Mouse (Mus musculus): ENCODE data around the gene Rgs8. TPM values are rescaled to one million over a fixed set of nuclear protein-coding genes. Genes with fewer than 3 reads are reported as not detected.

The Rgs8 gene
- polyA plus RNA-seq, 2 experiments = 0.01 TPM; not detected in 1

GRCm38 (mm10) chr1:153720935-153721334, 68.1 kb downstream of the Rgs8 start:
- no peak overlapping the region for H3K27ac ChIP-seq
- no peak for ATAC-seq (ENCODE audit: insufficient read depth)

GRCm38 (mm10) chr1:153721565-153722310, 68.9 kb downstream of the Rgs8 start:
- H3K4me2 ChIP-seq (ENCODE audit: low read depth) = no peak overlapping the region
- 57% methylated on average over 9 of the region's 9 CpGs for WGBS (ENCODE audit: insufficient replicate concordance)
- DNase-seq (ENCODE audit: low read depth in 3 of 3, low spot score in 3 of 3) (no peak), ATAC-seq (ENCODE audit: insufficient read depth) (no peak)
- no peaks in the 10 kb centered on the region for H3K9me3 ChIP-seq (ENCODE audit: control insufficient read depth, low read length)
- TF ChIP-seq CTCF (IDR thresholded peaks at IDR 0.05; ENCODE audit: low read depth) (no peak), EP300 (IDR thresholded peaks at IDR 0.05; ENCODE audit: low read depth) (no peak)
- no peaks in the 10 kb centered on the region for H3K36me3 ChIP-seq (replicated peaks; ENCODE audit: control insufficient read depth, insufficient read depth, low read depth)
- H3K27me3 ChIP-seq (ENCODE audit: control insufficient read depth, insufficient read depth, low read length) = no peaks in the 10 kb centered on the region
- no peak overlapping the region for H3K4me3 ChIP-seq (ENCODE audit: insufficient read depth in 1 of 2, low read depth in 2 of 2, low read length in 2 of 2)
- H3K4me1 ChIP-seq (replicated peaks; ENCODE audit: control insufficient read depth in 2 of 2, insufficient read depth in 2 of 2, low read length in 1 of 2) = no peaks in the 10 kb centered on the region
- no peak overlapping the region for H3K9ac ChIP-seq (replicated peaks)
- no peak overlapping the region for H3K27ac ChIP-seq

More at GRCm38 (mm10) chr1:153720935-153721334, 68.1 kb downstream of the Rgs8 start:
- DNase-seq (ENCODE audit: low read depth in 3 of 3, low spot score in 3 of 3) = no peak
- Histone ChIP-seq H3K4me2 (ENCODE audit: low read depth) (no peak overlapping the region), H3K4me3 (ENCODE audit: insufficient read depth in 1 of 2, low read depth in 2 of 2, low read length in 2 of 2) (no peak overlapping the region), H3K4me1 (replicated peaks; ENCODE audit: control insufficient read depth in 2 of 2, insufficient read depth in 2 of 2, low read length in 1 of 2) (no peaks in the 10 kb centered on the region), H3K36me3 (replicated peaks; ENCODE audit: control insufficient read depth, insufficient read depth, low read depth) (no peaks in the 10 kb centered on the region), H3K9me3 (ENCODE audit: control insufficient read depth, low read length) (no peaks in the 10 kb centered on the region), H3K27me3 (ENCODE audit: control insufficient read depth, insufficient read depth, low read length) (no peaks in the 10 kb centered on the region), H3K9ac (replicated peaks) (no peak overlapping the region)
- 66% methylated on average over 7 of the region's 7 CpGs for WGBS (ENCODE audit: insufficient replicate concordance)
- TF ChIP-seq CTCF (IDR thresholded peaks at IDR 0.05; ENCODE audit: low read depth) (no peak), EP300 (IDR thresholded peaks at IDR 0.05; ENCODE audit: low read depth) (no peak)

GRCm38 (mm10) chr1:153723426-153723825, 70.6 kb downstream of the Rgs8 start:
- no peak overlapping the region for H3K27ac ChIP-seq
- no peak overlapping the region for H3K4me2 ChIP-seq (ENCODE audit: low read depth)
- WGBS (ENCODE audit: insufficient replicate concordance) = 66% methylated on average over 9 of the region's 9 CpGs
- H3K27me3 ChIP-seq (ENCODE audit: control insufficient read depth, insufficient read depth, low read length) = no peaks in the 10 kb centered on the region
- TF ChIP-seq EP300 (IDR thresholded peaks at IDR 0.05; ENCODE audit: low read depth) (no peak), CTCF (IDR thresholded peaks at IDR 0.05; ENCODE audit: low read depth) (no peak)
- ATAC-seq (ENCODE audit: insufficient read depth) (no peak), DNase-seq (ENCODE audit: low read depth in 3 of 3, low spot score in 3 of 3) (no peak)
- H3K4me3 ChIP-seq (ENCODE audit: insufficient read depth in 1 of 2, low read depth in 2 of 2, low read length in 2 of 2) = no peak overlapping the region
- H3K36me3 ChIP-seq (replicated peaks; ENCODE audit: control insufficient read depth, insufficient read depth, low read depth) = no peaks in the 10 kb centered on the region
- no peaks in the 10 kb centered on the region for H3K4me1 ChIP-seq (replicated peaks; ENCODE audit: control insufficient read depth in 2 of 2, insufficient read depth in 2 of 2, low read length in 1 of 2)
- H3K9me3 ChIP-seq (ENCODE audit: control insufficient read depth, low read length) = no peaks in the 10 kb centered on the region
- H3K9ac ChIP-seq (replicated peaks) = no peak overlapping the region

GRCm38 (mm10) chr1:153726636-153727035, 73.8 kb downstream of the Rgs8 start:
- Histone ChIP-seq H3K36me3 (replicated peaks; ENCODE audit: control insufficient read depth, insufficient read depth, low read depth) (no peaks in the 10 kb centered on the region), H3K27me3 (ENCODE audit: control insufficient read depth, insufficient read depth, low read length) (no peaks in the 10 kb centered on the region), H3K9me3 (ENCODE audit: control insufficient read depth, low read length) (no peaks in the 10 kb centered on the region), H3K4me1 (replicated peaks; ENCODE audit: control insufficient read depth in 2 of 2, insufficient read depth in 2 of 2, low read length in 1 of 2) (no peaks in the 10 kb centered on the region), H3K4me3 (ENCODE audit: insufficient read depth in 1 of 2, low read depth in 2 of 2, low read length in 2 of 2) (no peak overlapping the region), H3K9ac (replicated peaks) (no peak overlapping the region), H3K27ac (no peak overlapping the region), H3K4me2 (ENCODE audit: low read depth) (no peak overlapping the region)
- ATAC-seq (ENCODE audit: insufficient read depth) = no peak
- WGBS (ENCODE audit: insufficient replicate concordance) = 68% methylated on average over 16 of the region's 16 CpGs
- no peak for DNase-seq (ENCODE audit: low read depth in 3 of 3, low spot score in 3 of 3)
- TF ChIP-seq EP300 (IDR thresholded peaks at IDR 0.05; ENCODE audit: low read depth) (no peak), CTCF (IDR thresholded peaks at IDR 0.05; ENCODE audit: low read depth) (no peak)

GRCm38 (mm10) chr1:153729806-153730205, 77.0 kb downstream of the Rgs8 start:
- 35% methylated on average over 2 of the region's 2 CpGs for WGBS (ENCODE audit: insufficient replicate concordance)
- no peak for DNase-seq (ENCODE audit: low read depth in 3 of 3, low spot score in 3 of 3)
- Histone ChIP-seq H3K27me3 (ENCODE audit: control insufficient read depth, insufficient read depth, low read length) (no peaks in the 10 kb centered on the region), H3K9ac (replicated peaks) (no peak overlapping the region), H3K9me3 (ENCODE audit: control insufficient read depth, low read length) (no peaks in the 10 kb centered on the region), H3K27ac (no peak overlapping the region), H3K4me2 (ENCODE audit: low read depth) (no peak overlapping the region), H3K36me3 (replicated peaks; ENCODE audit: control insufficient read depth, insufficient read depth, low read depth) (no peaks in the 10 kb centered on the region), H3K4me1 (replicated peaks; ENCODE audit: control insufficient read depth in 2 of 2, insufficient read depth in 2 of 2, low read length in 1 of 2) (no peaks in the 10 kb centered on the region), H3K4me3 (ENCODE audit: insufficient read depth in 1 of 2, low read depth in 2 of 2, low read length in 2 of 2) (no peak overlapping the region)
- no peak for ATAC-seq (ENCODE audit: insufficient read depth)
- TF ChIP-seq EP300 (IDR thresholded peaks at IDR 0.05; ENCODE audit: low read depth) = no peak
- no peak for TF ChIP-seq CTCF (IDR thresholded peaks at IDR 0.05; ENCODE audit: low read depth)

All from liver, embryonic 14.5 days (tissue).